Mouse (Mus musculus): Measurements from ENCODE around the gene Kifc5b. TPM values are rescaled to one million over a fixed set of nuclear protein-coding genes. Genes with fewer than 3 reads are reported as not detected.

Kifc5b gene
- 10 to 100 TPM in 5 of 26 experiments, 1 to 10 TPM in 19, under 1 TPM in 2; 0.55 to 24.8 (median 4.0) TPM for total RNA-seq (2018; cell fraction: chromatin; rRNA removed)
- total RNA-seq (2018; cell fraction: cytosol; rRNA removed): 1 to 10 TPM in 10 of 26 experiments, under 1 TPM in 16; 0.10 to 1.6 (median 0.82) TPM
- 10 to 100 TPM in 1 of 26 experiments, 1 to 10 TPM in 18, under 1 TPM in 7; 0.63 to 12.7 (median 2.0) TPM for total RNA-seq (2018; cell fraction: nucleus; rRNA removed)
- polyA plus RNA-seq (2018): 0.69 to 1.8 TPM (median 0.74 TPM) in 3 replicates

GRCm38 (mm10) chr17:26916711-26917482, at the start of gene Kifc5b:
Gene Kifc5b, plus strand, starts transcription at chr17:26917091.
- Histone ChIP-seq H3K79me2 (ENCODE audit: inconsistent target) (peaks cover 34% of the 10 kb centered on the region), H3K27ac (peak within 1 kb of the TSS; percentile 35), H3K36me3 (ENCODE audit: inconsistent target) (no peaks in the 10 kb centered on the region), H3K4me3 (ENCODE audit: inconsistent target) (peak within 1 kb of the TSS; percentile 61)
- WGBS (ENCODE audit: missing documents): under 1% methylated on average over 52 of the region's 72 CpGs

- no peaks in the 10 kb centered on the region for H3K79me2 ChIP-seq (ENCODE audit: inconsistent target)
- H3K27ac ChIP-seq: no peak overlapping the region
- no peak overlapping the region for H3K4me3 ChIP-seq (ENCODE audit: inconsistent target)
- 44% methylated on average over 5 of the region's 5 CpGs for WGBS (ENCODE audit: missing documents)
- no peaks in the 10 kb centered on the region for H3K36me3 ChIP-seq (ENCODE audit: inconsistent target)
Observed at GRCm38 (mm10) chr17:26868756-26869155, 48.1 kb upstream of the Kifc5b start.

- H3K36me3 ChIP-seq (ENCODE audit: inconsistent target): no peaks in the 10 kb centered on the region
- no peaks in the 10 kb centered on the region for H3K79me2 ChIP-seq (ENCODE audit: inconsistent target)
- H3K27ac ChIP-seq: no peak overlapping the region
- no peak overlapping the region for H3K4me3 ChIP-seq (ENCODE audit: inconsistent target)
- 89% methylated on average over 3 of the region's 3 CpGs for WGBS (ENCODE audit: missing documents)
Observed at GRCm38 (mm10) chr17:26872870-26873269, 44.0 kb upstream of the Kifc5b start.

- H3K4me3 ChIP-seq (ENCODE audit: inconsistent target): no peak overlapping the region
- no peaks in the 10 kb centered on the region for H3K36me3 ChIP-seq (ENCODE audit: inconsistent target)
- H3K27ac ChIP-seq: no peak overlapping the region
- WGBS (ENCODE audit: missing documents): 87% methylated on average over 8 of the region's 8 CpGs
- H3K79me2 ChIP-seq (ENCODE audit: inconsistent target): no peaks in the 10 kb centered on the region
Observed at GRCm38 (mm10) chr17:26873502-26873901, 43.4 kb upstream of the Kifc5b start.

- WGBS (ENCODE audit: missing documents): 91% methylated on average over 11 of the region's 11 CpGs
- no peaks in the 10 kb centered on the region for H3K36me3 ChIP-seq (ENCODE audit: inconsistent target)
- no peak overlapping the region for H3K27ac ChIP-seq
Observed at GRCm38 (mm10) chr17:26874542-26874941, 42.3 kb upstream of the Kifc5b start.

GRCm38 (mm10) chr17:26877927-26878326, 39.0 kb upstream of the Kifc5b start:
- H3K36me3 ChIP-seq (ENCODE audit: inconsistent target): no peaks in the 10 kb centered on the region
- WGBS (ENCODE audit: missing documents): 95% methylated on average over 7 of the region's 7 CpGs

More at GRCm38 (mm10) chr17:26874542-26874941, 42.3 kb upstream of the Kifc5b start:
- H3K4me3 ChIP-seq (ENCODE audit: inconsistent target): no peak overlapping the region
- no peaks in the 10 kb centered on the region for H3K79me2 ChIP-seq (ENCODE audit: inconsistent target)

GRCm38 (mm10) chr17:26879235-26879634, 37.7 kb upstream of the Kifc5b start:
- no peaks in the 10 kb centered on the region for H3K36me3 ChIP-seq (ENCODE audit: inconsistent target)
- 99% methylated on average over 5 of the region's 6 CpGs for WGBS (ENCODE audit: missing documents)
- H3K27ac ChIP-seq: no peak overlapping the region
- peaks cover 1% of the 10 kb centered on the region; the same call in 1 of the 2 replicates for H3K79me2 ChIP-seq (ENCODE audit: inconsistent target)
- no peak overlapping the region for H3K4me3 ChIP-seq (ENCODE audit: inconsistent target)

More at GRCm38 (mm10) chr17:26877927-26878326, 39.0 kb upstream of the Kifc5b start:
- Histone ChIP-seq H3K27ac (no peak overlapping the region), H3K79me2 (ENCODE audit: inconsistent target) (no peaks in the 10 kb centered on the region), H3K4me3 (ENCODE audit: inconsistent target) (no peak overlapping the region)

GRCm38 (mm10) chr17:26882706-26883105, 34.2 kb upstream of the Kifc5b start:
- Histone ChIP-seq H3K4me3 (ENCODE audit: inconsistent target) (no peak overlapping the region), H3K36me3 (ENCODE audit: inconsistent target) (no peaks in the 10 kb centered on the region), H3K79me2 (ENCODE audit: inconsistent target) (peaks cover 4% of the 10 kb centered on the region; the same call in 1 of the 2 replicates), H3K27ac (no peak overlapping the region)
- 100% methylated on average over 1 of the region's 1 CpGs for WGBS (ENCODE audit: missing documents)

GRCm38 (mm10) chr17:26883585-26883984, 33.3 kb upstream of the Kifc5b start:
- Histone ChIP-seq H3K79me2 (ENCODE audit: inconsistent target) (peaks cover 4% of the 10 kb centered on the region; the same call in 1 of the 2 replicates), H3K36me3 (ENCODE audit: inconsistent target) (no peaks in the 10 kb centered on the region)
- WGBS (ENCODE audit: missing documents): 92% methylated on average over 6 of the region's 6 CpGs

GRCm38 (mm10) chr17:26884995-26885926, 31.6 kb upstream of the Kifc5b start:
- Histone ChIP-seq H3K36me3 (ENCODE audit: inconsistent target) (no peaks in the 10 kb centered on the region), H3K4me3 (ENCODE audit: inconsistent target) (peak overlapping the region; percentile 57), H3K79me2 (ENCODE audit: inconsistent target) (peaks cover 4% of the 10 kb centered on the region; the same call in 1 of the 2 replicates), H3K27ac (peak overlapping the region; percentile 13; the same call in 1 of the 2 replicates)
- WGBS (ENCODE audit: missing documents): 8% methylated on average over 24 of the region's 25 CpGs

More at GRCm38 (mm10) chr17:26883585-26883984, 33.3 kb upstream of the Kifc5b start:
- H3K4me3 ChIP-seq (ENCODE audit: inconsistent target): no peak overlapping the region
- no peak overlapping the region for H3K27ac ChIP-seq

GRCm38 (mm10) chr17:26886047-26886749, 30.7 kb upstream of the Kifc5b start:
- Histone ChIP-seq H3K27ac (peak overlapping the region; percentile 13; the same call in 1 of the 2 replicates), H3K4me3 (ENCODE audit: inconsistent target) (peak overlapping the region; percentile 57), H3K36me3 (ENCODE audit: inconsistent target) (no peaks in the 10 kb centered on the region), H3K79me2 (ENCODE audit: inconsistent target) (peaks cover 4% of the 10 kb centered on the region; the same call in 1 of the 2 replicates)
- WGBS (ENCODE audit: missing documents): 7% methylated on average over 29 of the region's 30 CpGs

- no peak overlapping the region for H3K4me3 ChIP-seq (ENCODE audit: inconsistent target)
- 63% methylated on average over 3 of the region's 3 CpGs for WGBS (ENCODE audit: missing documents)
- H3K36me3 ChIP-seq (ENCODE audit: inconsistent target): no peaks in the 10 kb centered on the region
- H3K79me2 ChIP-seq (ENCODE audit: inconsistent target): peaks cover 4% of the 10 kb centered on the region; the same call in 1 of the 2 replicates
- no peak overlapping the region for H3K27ac ChIP-seq
Observed at GRCm38 (mm10) chr17:26887926-26888325, 29.0 kb upstream of the Kifc5b start.

GRCm38 (mm10) chr17:26892635-26893375, 24.1 kb upstream of the Kifc5b start:
- no peaks in the 10 kb centered on the region for H3K36me3 ChIP-seq (ENCODE audit: inconsistent target)
- H3K4me3 ChIP-seq (ENCODE audit: inconsistent target): no peak overlapping the region
- 88% methylated on average over 16 of the region's 16 CpGs for WGBS (ENCODE audit: missing documents)
- no peaks in the 10 kb centered on the region for H3K79me2 ChIP-seq (ENCODE audit: inconsistent target)
- no peak overlapping the region for H3K27ac ChIP-seq
